Mouse (Mus musculus): Measurements from ENCODE around the gene Nfam1.

Nfam1 gene

DNA sequence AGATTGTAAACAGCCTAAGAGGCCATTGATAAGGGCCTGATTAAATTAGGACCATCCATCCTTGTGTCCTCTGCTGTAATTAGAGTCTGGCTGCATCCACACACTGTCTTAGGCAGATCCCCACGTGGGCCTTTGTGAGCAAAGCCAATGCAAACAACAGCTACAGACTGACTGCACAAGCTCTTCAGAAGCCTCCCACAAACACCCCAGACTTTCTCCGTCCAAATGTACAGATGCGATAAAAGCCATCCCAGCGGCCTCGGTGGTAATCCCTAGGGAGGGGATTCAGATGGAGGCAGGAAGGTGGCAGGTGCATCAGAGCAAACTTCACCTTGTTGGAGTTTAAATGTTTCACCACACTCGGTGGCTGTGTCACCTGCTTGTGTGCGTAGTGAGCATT, 37.9 kb downstream of the Nfam1 start:
- no peak for DNase-seq (ENCODE audit: extremely low read depth, low read depth, low spot score)

DNA sequence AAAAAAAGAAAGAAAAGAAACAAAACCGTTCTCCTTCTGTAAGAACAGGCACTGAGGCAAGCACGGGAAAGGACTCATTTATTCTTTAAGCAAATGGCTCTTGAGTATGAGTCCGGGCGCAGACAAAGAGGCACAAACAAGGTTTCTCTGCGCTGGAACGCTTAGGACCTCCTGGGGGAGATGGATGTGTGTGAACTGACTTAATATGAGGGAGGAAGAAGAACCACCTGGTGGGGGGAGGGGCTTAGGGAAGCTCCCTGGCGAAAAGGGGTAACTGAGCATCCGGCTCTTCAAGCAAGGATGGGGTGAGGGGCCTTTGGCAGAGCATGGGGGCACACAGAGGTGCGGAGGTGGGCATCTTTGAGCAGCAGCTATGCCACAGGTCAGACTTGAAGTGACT, 40.2 kb downstream of the Nfam1 start:
- no peak for DNase-seq (ENCODE audit: extremely low read depth, low read depth, low spot score)

DNA sequence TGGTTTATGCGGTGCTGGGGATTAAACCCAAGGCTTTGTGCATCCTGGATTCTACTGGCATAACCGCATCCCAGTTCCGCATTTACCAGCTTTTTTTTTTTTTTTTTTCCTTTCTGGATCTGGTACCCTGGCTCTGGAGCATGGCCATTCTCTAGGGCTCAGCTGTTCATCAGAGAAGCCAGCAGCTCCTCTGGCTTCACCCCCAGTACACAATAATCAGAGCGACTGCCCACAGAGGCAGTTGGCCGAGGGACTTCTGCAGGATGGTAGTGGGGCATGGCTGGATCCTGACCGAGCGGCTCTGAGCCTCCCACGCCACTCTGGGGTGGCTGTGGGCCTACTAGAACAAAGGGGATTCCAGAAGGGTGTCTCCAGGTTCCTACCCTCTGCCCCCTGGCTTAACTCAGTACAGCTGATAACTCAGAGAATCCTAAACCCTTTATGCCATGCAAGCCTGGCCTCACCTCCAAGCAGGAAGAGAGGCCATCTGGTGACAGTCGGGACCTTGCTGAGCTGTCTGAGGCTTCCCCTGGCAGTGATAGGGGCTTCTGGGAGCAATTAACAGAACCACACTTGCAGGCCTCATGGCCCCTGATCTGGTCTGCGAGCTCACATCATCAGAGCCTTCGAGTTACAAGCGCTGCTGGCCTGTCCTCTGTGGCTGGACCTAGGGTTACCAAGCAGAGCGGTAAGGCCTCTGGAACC, 40.9 kb downstream of the Nfam1 start:
- no peak for DNase-seq (ENCODE audit: extremely low read depth, low read depth, low spot score)

DNA sequence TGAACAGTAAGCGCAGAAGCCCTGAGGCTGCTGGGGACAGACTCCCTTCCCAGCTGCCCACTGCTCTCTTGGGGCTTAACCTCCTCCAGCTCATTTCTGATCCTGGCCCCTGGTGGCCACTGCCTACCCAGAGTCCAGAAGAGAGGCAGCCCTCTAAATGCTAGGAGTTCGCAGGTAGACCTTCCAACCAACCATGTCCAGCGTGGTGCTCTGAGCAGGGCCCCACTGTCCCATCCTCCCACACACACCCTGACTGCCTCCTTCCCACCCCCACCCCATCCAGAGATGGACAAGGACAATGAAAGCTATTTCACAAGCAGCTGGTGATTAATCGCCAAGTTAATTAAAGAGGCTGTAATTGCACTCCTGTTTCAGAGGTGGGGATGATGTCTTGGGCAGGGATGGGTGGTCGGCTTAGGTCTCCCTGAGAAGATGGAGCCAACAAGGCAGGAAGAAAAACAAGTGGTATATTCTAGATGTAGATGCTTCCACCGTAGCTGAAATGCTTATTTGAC, 43.9 kb downstream of the Nfam1 start:
- DNase-seq (ENCODE audit: extremely low read depth, low read depth, low spot score), result no peak

DNA sequence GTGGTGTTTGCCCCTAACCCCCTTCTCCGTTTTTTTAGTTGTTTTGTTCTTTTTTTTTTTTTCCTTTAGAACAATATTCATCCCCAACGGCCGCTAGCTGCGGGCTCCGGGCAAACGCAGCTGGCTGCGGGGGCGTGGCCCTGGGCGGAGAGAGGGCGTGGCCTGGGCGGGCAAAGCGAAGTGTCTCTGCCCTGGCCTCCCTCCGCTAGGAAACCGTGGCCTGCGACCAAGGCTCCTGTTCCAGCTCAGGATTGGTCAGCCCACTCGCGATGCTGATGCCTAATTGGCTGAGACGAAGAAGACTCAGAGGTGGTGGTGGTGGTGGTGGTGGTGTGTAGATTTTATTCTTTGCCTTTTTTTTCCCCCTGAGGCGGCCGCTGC, 45.4 kb downstream of the Nfam1 start, which contains the start of gene Tcf20:
Gene Tcf20, minus strand, starts transcription at position 141 of the 381 bp plus-strand sequence.
- no peak for DNase-seq (ENCODE audit: extremely low read depth, low read depth, low spot score)

DNA sequence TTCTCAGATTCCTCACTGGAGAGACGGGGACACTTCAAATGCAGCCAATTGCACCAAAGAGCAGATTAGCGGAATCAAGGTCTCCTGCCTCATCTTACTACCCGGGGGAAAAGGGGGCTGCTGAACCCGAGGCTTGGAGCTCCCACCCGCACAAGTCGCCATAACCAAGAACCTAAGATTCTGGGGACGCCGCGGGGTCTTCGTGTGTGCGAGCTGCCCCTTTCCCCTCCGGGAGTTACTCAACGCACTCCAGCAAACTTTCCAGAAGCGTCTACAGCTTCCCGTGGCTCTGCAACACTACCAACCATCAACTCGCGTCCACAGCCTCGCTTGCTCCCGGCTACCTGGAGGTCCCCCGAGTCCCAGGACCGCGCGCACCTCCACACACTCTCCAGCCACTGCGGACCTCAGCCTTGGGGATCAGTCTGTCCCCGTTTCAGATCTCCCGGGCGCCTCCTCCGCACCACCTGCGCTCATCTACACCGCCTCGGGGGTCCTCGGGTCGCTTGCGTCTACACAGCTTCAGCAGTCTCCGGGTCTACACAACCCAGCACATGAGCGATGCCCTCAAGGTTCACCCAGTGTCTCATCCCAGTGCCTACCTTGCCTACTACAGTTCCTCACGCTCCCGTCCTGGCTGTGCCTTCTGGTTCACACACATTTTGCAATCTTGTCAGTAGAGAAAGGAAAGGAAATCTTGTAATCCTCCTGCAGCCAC, 45.9 kb downstream of the Nfam1 start:
- no peak for DNase-seq (ENCODE audit: extremely low read depth, low read depth, low spot score)

- no peak for DNase-seq (ENCODE audit: extremely low read depth, low read depth, low spot score)
Observed at GRCm38 (mm10) chr15:82984574-82984973, 48.5 kb downstream of the Nfam1 start.

GRCm38 (mm10) chr15:82984097-82984496, 49.0 kb downstream of the Nfam1 start:
- no peak for DNase-seq (ENCODE audit: extremely low read depth, low read depth, low spot score)

DNA sequence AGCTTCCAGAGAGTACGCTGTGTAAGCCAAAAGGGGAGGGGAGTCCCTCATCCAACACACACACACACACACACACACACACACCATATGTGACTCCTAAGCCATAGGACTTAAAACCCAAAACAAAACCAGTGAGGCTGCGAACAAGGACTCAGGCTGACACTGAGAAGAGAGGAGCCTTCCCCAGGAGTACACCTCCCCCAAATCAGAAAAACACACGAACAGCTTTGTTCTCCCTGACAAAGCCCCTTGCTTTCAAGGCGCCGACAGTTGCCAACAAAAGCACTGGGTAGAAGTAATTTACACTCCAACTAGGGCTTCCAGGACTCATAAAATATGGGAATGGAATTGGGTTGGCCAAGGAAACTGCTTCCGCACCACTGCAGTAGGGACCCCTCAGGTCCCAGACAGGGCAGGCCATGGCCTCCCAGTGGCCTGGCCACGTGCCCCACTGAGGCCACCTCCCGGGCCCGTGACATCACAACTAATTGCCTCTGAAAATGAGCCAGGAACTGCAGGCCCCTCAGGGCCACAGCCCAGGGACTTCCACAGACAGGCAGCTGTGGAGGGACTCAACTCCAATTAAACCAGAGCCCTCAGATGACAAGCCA, 49.6 kb downstream of the Nfam1 start:
- DNase-seq (ENCODE audit: extremely low read depth, low read depth, low spot score), result no peak

- DNase-seq (ENCODE audit: extremely low read depth, low read depth, low spot score), result no peak
Observed at GRCm38 (mm10) chr15:82982724-82983415, 50.2 kb downstream of the Nfam1 start.

DNA sequence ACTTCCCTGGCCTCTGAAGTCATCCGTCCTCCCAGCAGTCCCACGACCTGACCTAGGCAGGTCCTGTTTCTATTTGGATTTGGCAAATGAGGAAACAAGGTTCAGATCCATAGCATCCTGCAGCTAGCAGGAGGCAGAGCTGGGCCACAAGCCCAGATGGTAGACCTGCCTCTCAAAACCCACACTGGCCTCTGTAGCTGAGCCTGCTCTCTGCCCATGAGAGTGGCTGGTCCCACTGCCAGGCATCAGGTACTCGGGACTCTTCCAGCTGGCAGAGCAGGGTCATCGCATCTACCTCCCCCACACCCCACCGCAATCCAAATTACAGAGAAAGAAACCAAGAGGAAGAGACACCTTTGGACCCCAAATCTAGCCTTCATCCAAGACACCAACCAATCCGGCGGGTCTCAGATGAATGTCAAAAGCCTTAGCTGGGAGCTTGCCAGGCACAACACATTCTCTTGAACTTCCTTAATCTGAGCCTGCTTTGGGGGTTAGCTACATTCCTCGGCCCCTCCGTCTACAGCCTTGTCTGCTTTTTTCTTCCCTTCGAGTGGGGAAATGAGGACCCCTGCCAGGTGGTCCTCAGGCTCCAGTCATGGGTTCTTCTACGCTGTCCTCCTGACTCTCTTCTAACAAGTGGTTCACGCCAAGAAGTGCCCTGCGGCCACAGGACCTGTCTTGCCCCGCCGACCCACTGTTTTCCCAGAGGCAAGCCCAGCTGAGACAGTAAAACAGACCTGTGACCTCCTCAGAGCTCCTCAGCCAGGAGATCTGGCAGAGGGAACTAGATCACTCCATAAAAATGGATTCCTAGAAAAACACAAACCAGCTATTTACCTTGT, 51.2 kb downstream of the Nfam1 start:
- DNase-seq (ENCODE audit: extremely low read depth, low read depth, low spot score), result no peak

GRCm38 (mm10) chr15:82979531-82979930, 53.6 kb downstream of the Nfam1 start:
- DNase-seq (ENCODE audit: extremely low read depth, low read depth, low spot score), result no peak

GRCm38 (mm10) chr15:82974471-82974870, 58.6 kb downstream of the Nfam1 start:
- DNase-seq (ENCODE audit: extremely low read depth, low read depth, low spot score), result no peak

GRCm38 (mm10) chr15:82969206-82969721, 63.8 kb downstream of the Nfam1 start:
- DNase-seq (ENCODE audit: extremely low read depth, low read depth, low spot score), result no peak

- DNase-seq (ENCODE audit: extremely low read depth, low read depth, low spot score), result no peak
Observed at GRCm38 (mm10) chr15:82968449-82968848, 64.7 kb downstream of the Nfam1 start.

DNA sequence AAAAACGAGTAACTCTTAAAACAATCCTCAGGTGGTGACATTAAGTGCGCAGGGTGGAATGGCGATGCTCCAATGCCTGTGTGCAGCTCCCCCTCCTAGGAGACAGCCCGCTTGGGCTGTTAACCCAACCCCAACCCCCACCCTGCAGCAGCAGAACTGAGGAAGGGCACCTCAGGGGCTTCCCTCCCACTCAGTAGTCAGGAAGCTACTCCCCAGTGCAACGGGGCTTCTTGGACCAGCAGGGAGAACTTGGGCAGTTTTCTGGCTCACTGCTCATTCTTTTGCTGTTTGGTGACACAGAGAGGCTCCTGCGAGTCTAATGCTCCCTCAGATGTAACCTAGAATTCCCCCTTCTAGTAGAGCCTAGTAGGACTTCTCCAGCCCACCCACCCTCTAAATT, 65.2 kb downstream of the Nfam1 start:
- no peak for DNase-seq (ENCODE audit: extremely low read depth, low read depth, low spot score)

- DNase-seq (ENCODE audit: extremely low read depth, low read depth, low spot score), result no peak
Observed at GRCm38 (mm10) chr15:82964266-82964825, 68.8 kb downstream of the Nfam1 start.

DNA sequence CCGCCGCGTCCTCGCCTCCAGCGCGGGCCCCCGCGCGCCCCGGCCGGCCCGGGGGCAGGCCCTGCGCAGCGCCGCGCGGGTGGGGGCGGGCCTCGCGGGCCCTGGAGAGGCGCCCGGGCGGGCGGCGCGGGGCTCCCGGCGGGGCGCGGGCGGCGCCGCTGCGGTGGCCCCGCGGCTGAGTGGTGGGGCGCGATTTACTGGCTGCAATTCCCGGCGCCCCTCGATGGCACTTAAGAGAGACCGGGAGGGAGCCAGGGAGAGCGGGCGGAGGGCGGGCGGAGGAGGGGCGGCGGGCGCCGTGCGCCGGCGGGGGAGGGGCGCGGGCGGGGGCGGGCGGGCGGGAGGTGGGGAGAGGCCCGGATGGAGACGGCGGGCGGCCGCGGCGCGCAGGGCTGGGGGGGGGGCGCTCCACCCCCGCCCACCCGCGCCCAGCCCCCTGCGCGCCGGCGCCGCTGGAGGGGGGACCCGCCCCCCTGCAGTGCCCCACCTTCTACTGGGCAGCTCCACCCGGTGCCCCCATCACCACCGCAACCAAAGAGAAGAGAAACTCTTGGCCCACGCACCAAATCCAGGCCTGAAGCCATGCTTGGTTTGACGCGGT, 69.5 kb downstream of the Nfam1 start:
- DNase-seq (ENCODE audit: extremely low read depth, low read depth, low spot score), result no peak

- no peak for DNase-seq (ENCODE audit: extremely low read depth, low read depth, low spot score)
Observed at GRCm38 (mm10) chr15:82963090-82963489, 70.0 kb downstream of the Nfam1 start.
